Mouse (Mus musculus) stomach, embryonic 16.5 days (tissue): ENCODE results near the gene Pard3b. TPM values are rescaled to one million over a fixed set of nuclear protein-coding genes. Genes with fewer than 3 reads are reported as not detected.

Experiments used
- ATAC-seq: fragments of 200-750 bp; cut with Nextera tagmentation; 2 replicates; pipeline ENCODE4 v1.8.0; 2017; ENCODE audit warnings: moderate number of reproducible peaks, moderate TSS enrichment; ENCODE audit not compliant: insufficient read depth, low FRiP score
- H3K27ac ChIP-seq: fragments of 300-500 bp; sonication (generic); 2 replicates; pipeline ENCODE4 v1.5.1; 2014; ENCODE audit warnings: low read length
- H3K27me3 ChIP-seq: fragments of 300-500 bp; sonication (generic); 2 replicates; pipeline ENCODE4 v1.6.1; 2014; ENCODE audit warnings: low read length, control low read depth, mixed read lengths; ENCODE audit not compliant: control insufficient read depth, insufficient read depth
- H3K36me3 ChIP-seq: fragments of 300-500 bp; sonication (generic); 2 replicates; pipeline ENCODE4 v1.6.1; 2014; ENCODE audit warnings: low read length; ENCODE audit not compliant: control insufficient read depth, insufficient read depth
- H3K4me1 ChIP-seq: fragments of 300-500 bp; sonication (generic); 2 replicates; pipeline ENCODE4 v1.6.1; 2014; ENCODE audit warnings: low read length, control low read depth, mixed read lengths; ENCODE audit not compliant: control insufficient read depth, insufficient read depth
- H3K4me2 ChIP-seq: fragments of 300-500 bp; sonication (generic); 2 replicates; pipeline ENCODE4 v1.6.1; 2014; ENCODE audit warnings: low read depth, low read length, mixed read lengths
- H3K4me3 ChIP-seq: fragments of 300-500 bp; sonication (generic); replicated peaks from 2 replicates; pipeline ENCODE4 v1.5.1; 2014; ENCODE audit warnings: mild to moderate bottlenecking, low read length
- H3K9ac ChIP-seq: fragments of 300-500 bp; sonication (generic); 2 replicates; pipeline ENCODE4 v1.6.1; 2014; ENCODE audit warnings: low read length
- H3K9me3 ChIP-seq: fragments of 300-500 bp; sonication (generic); replicated peaks from 2 replicates; pipeline ENCODE4 v1.6.1; 2016; ENCODE audit warnings: low read length, control low read depth; ENCODE audit not compliant: control insufficient read depth
- WGBS: fragments of 180-500 bp; shearing (Covaris S2); extraction: QIAGEN DNeasy Blood & Tissue Kit; methylation state at CpG from one replicate; pipeline ENCODE4 v1.1.7; 2014; 5-methylcytosine and 5-hydroxymethylcytosine counted together
- polyA plus RNA-seq: library from polyadenylated mRNA; unstranded; fragments of >200 nt; fragmentation: Nextera tagmentation; extraction: Ambion mirVana; gene quantifications from 2 replicates; pipeline ENCODE4 v1.2.1, GENCODE M21; 2015

The Pard3b gene
- polyA plus RNA-seq, 1 experiment from 2014 or later = 15.7 TPM

DNA sequence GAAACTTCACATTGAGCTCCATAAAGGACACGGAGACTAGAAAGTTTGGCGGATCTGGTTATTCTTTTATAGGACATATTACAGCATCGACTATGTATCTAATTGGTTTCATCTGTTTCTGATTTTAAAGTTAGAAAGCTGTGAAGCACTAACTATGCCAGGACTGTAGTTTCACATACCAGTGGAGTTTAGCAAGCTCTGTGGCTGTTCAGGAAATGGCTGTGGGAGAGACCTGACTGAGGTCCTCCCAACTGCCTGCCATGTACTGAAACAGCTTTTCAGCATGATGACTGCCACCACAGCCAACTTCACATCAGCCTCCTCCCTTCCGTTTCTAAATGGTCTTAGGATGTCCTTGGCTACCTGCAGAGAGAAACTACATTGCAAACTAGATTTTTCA is 296.1 kb downstream of the Pard3b start:
- ATAC-seq = no peak
- no peaks in the 10 kb centered on the region for H3K9me3 ChIP-seq
- 84% methylated on average over 4 of the region's 4 CpGs for WGBS

DNA sequence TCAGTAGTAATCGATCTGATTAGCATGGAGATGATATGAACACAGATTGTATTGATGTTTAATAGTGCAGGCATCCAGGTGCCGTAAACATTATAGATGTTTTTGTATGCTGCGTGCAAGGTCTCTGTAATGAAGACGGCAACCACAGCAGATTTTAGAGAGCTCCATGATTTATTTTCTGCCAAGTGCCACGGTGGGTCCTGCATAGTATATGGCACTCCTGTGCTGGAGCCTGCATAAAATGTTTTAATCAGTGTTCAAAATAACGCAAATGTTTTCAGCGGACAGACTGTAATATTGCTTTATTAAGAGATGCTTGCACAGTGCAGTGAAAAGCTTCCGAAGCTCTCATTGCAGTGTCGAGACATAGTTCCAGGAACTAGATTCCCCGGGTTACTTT is 301.3 kb downstream of the Pard3b start:
- Histone ChIP-seq H3K4me1 (no peaks in the 10 kb centered on the region), H3K27me3 (no peaks in the 10 kb centered on the region), H3K27ac (no peak overlapping the region), H3K9me3 (0 out of 2 replicates have a peak, but pooled peaks cover 3% of the 10 kb centered on the region), H3K9ac (no peak overlapping the region), H3K4me3 (no peak overlapping the region), H3K36me3 (no peaks in the 10 kb centered on the region), H3K4me2 (no peak overlapping the region)
- no peak for ATAC-seq
- WGBS = 68% methylated on average over 10 of the region's 10 CpGs

More for the DNA sequence above, 296.1 kb downstream of the Pard3b start:
- Histone ChIP-seq H3K9ac (no peak overlapping the region), H3K4me2 (no peak overlapping the region), H3K27ac (no peak overlapping the region), H3K4me1 (no peaks in the 10 kb centered on the region), H3K4me3 (no peak overlapping the region), H3K27me3 (no peaks in the 10 kb centered on the region), H3K36me3 (no peaks in the 10 kb centered on the region)

DNA sequence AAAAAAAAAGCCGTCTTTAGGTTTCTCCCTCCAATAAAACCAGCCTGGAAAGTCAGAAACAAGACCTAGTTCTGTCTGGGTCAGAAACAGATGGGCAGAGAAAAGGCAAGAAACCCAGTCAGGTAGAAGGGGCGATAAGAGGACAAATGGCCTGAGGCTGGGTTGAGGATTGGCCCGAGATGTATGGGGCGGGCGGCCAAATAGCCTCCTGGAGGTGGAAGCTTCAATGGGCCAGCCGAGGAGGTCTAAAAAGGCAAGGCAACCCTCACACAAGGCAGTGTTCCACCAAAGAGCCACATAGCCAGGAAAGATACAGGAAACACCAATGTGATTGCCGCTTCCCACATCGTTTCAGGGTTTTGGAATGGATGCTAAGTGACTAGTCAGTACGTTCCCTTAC is 322.9 kb downstream of the Pard3b start:
- Histone ChIP-seq H3K4me1 (no peaks in the 10 kb centered on the region), H3K4me3 (no peak overlapping the region), H3K4me2 (no peak overlapping the region), H3K36me3 (no peaks in the 10 kb centered on the region), H3K27ac (no peak overlapping the region), H3K9me3 (no peaks in the 10 kb centered on the region), H3K9ac (no peak overlapping the region), H3K27me3 (no peaks in the 10 kb centered on the region)
- WGBS = 89% methylated on average over 9 of the region's 9 CpGs
- no peak for ATAC-seq

DNA sequence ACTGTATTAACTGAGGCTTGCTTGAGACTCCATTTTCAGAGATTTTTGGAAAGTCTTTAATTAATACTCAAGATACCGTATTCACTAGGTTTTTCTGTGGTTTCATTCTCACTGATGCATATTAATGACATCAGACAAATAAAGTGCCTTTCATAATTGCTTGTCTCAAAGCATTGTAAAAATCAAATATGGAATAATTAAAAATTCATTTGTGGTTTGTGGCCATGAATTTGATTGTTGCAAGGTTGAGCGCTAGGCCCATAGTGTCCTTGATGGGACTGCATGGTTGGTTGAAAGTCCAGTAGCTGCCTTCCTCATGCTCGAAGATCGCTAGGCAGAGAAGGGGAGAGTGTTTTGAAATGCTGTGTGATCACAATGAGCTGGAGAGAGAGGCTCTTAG is 323.9 kb downstream of the Pard3b start:
- 83% methylated on average over 4 of the region's 4 CpGs for WGBS
- no peak overlapping the region for H3K4me3 ChIP-seq
- no peaks in the 10 kb centered on the region for H3K9me3 ChIP-seq
- no peaks in the 10 kb centered on the region for H3K4me1 ChIP-seq
- H3K27me3 ChIP-seq = no peaks in the 10 kb centered on the region
- ATAC-seq = no peak
- H3K9ac ChIP-seq = no peak overlapping the region
- H3K4me2 ChIP-seq = no peak overlapping the region
- no peaks in the 10 kb centered on the region for H3K36me3 ChIP-seq
- no peak overlapping the region for H3K27ac ChIP-seq

DNA sequence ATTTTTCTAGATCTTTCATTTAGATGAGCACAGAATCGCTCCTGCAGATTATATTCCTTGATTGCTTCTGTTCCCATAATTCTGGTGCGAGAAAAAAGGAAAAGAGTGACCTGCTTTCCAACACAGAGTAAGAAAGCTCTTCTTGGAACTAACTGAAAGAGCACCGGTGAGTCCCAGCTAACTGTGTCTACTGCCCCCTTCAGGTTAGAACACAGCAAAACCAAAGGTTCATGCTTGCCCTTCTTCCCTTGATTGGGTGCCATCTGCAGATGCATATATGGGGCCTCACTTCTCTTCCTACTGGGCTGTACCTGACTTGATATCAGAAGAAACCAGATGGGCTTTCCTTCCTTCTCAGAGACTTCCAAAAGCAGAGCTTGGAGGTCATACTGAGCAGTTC is 328.5 kb downstream of the Pard3b start:
- no peaks in the 10 kb centered on the region for H3K9me3 ChIP-seq
- no peaks in the 10 kb centered on the region for H3K27me3 ChIP-seq
- no peak for ATAC-seq
- H3K9ac ChIP-seq = no peak overlapping the region
- H3K27ac ChIP-seq = no peak overlapping the region
- H3K4me1 ChIP-seq = no peaks in the 10 kb centered on the region
- H3K36me3 ChIP-seq = no peaks in the 10 kb centered on the region
- H3K4me3 ChIP-seq = no peak overlapping the region
- 85% methylated on average over 3 of the region's 3 CpGs for WGBS
- H3K4me2 ChIP-seq = no peak overlapping the region

DNA sequence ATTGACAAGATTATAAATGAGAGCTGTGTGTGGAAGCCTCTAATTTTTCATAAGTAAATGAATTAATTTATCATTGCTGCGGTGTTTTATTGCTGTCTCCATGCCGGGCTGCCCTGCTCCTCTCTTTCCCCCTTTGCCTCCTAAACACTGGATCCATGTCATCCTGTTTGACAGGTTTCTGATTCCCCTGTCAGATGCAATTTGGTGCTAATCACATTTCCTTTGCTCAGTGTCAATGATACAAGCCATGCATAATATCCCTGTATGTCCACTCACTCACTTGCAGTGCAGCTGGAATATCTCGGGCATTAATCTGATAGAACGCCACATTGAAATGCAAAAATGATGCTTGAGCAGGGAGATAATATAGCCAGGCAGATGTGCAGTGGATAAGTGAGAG is 329.2 kb downstream of the Pard3b start:
- Histone ChIP-seq H3K4me3 (no peak overlapping the region), H3K36me3 (no peaks in the 10 kb centered on the region), H3K27me3 (no peaks in the 10 kb centered on the region), H3K9me3 (no peaks in the 10 kb centered on the region), H3K9ac (no peak overlapping the region), H3K27ac (no peak overlapping the region), H3K4me2 (no peak overlapping the region), H3K4me1 (no peaks in the 10 kb centered on the region)
- no peak for ATAC-seq
- WGBS = 78% methylated on average over 4 of the region's 4 CpGs

DNA sequence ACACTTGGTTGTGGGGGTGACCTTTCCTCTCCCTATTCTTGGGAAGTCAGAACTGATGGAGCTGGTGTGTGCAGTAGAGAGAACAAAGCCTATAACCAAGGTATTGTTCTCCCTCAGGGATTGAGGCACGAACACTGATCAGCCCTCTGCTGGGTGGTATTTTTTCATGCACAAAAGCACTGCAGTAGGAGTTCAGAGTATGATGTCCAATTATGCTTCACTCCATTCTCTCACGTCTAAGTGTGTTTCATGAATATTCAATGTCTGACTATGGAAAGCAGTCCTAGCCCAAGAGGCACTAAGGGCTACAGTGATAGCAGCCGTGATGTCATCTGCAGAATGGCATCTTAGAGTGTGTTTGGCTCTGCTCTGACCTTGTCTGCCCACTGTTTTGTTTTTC is 359.1 kb downstream of the Pard3b start:
- Histone ChIP-seq H3K4me3 (no peak overlapping the region), H3K36me3 (no peaks in the 10 kb centered on the region), H3K27ac (no peak overlapping the region), H3K4me2 (no peak overlapping the region), H3K9ac (no peak overlapping the region), H3K27me3 (no peaks in the 10 kb centered on the region), H3K9me3 (no peaks in the 10 kb centered on the region), H3K4me1 (no peaks in the 10 kb centered on the region)
- WGBS = 82% methylated on average over 3 of the region's 3 CpGs
- no peak for ATAC-seq

DNA sequence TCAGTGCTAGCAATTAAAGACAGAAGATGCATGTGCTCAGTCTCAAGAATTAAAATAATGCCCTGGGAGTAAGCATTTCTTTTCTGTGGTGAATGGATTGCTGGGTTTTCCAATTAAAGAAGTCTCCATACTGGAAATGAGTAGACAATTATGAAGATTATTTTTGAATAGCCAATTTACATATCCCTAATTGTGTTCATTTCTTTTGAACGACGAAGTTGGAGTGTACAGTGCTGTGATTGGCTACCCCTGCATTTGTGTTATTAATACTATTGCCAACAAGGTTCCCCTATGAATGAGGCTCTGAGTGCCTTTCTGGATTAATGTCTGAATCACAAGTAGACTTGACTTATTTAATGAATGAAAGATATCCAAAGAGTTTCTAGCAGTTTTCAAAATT is 370.2 kb downstream of the Pard3b start:
- Histone ChIP-seq H3K4me1 (no peaks in the 10 kb centered on the region), H3K27ac (no peak overlapping the region), H3K9me3 (no peaks in the 10 kb centered on the region), H3K4me3 (no peak overlapping the region), H3K4me2 (no peak overlapping the region), H3K9ac (no peak overlapping the region), H3K27me3 (no peaks in the 10 kb centered on the region), H3K36me3 (no peaks in the 10 kb centered on the region)
- ATAC-seq = no peak
- WGBS = 96% methylated on average over 2 of the region's 2 CpGs

- Histone ChIP-seq H3K9me3 (no peaks in the 10 kb centered on the region), H3K4me1 (peaks cover 3% of the 10 kb centered on the region; the same call in 1 of the 2 replicates), H3K9ac (no peak overlapping the region), H3K4me3 (no peak overlapping the region), H3K27ac (no peak overlapping the region), H3K36me3 (no peaks in the 10 kb centered on the region), H3K27me3 (no peaks in the 10 kb centered on the region), H3K4me2 (no peak overlapping the region)
- ATAC-seq = no peak
- WGBS = 92% methylated on average over 4 of the region's 4 CpGs
Observed at GRCm38 (mm10) chr1:62011712-62012111, 373.1 kb downstream of the Pard3b start.
